Comparison of ENCODE assay signal across 14 mouse cellular contexts in genomic region chr4:147518981-147519380, GRCm38 (mm10). TPM values are rescaled to one million over a fixed set of nuclear protein-coding genes. Genes with fewer than 3 reads are reported as not detected.
DNase-seq lines count a peak whose midpoint lies in the region; ATAC-seq and TF ChIP-seq lines count a peak whose summit lies in the region.
"Had no signal": no experiment of that assay in that cellular context is flagged by ENCODE, and none has a peak within 500 bp of the region (broad histone marks: within the 10 kb centered on the region; RNA-seq: fewer than 3 reads in every experiment).

No protein-coding gene starts in this region.

- no peak overlapping the region for H3K27ac ChIP-seq in liver, postnatal 0 days (ENCODE audit: low read depth)
- no peak overlapping the region for H3K27ac ChIP-seq in liver, embryonic 12.5 days
- no peak overlapping the region for H3K27ac ChIP-seq in neural tube, embryonic 13.5 days (replicated peaks)

- DNase-seq in heart, adult 11 months = peak; percentile 91
- DNase-seq in heart, adult 18-20 months = no peak
- no peak for DNase-seq in liver, postnatal 0 days
- DNase-seq in c-Kit-positive CD71-positive TER-119-positive erythroid progenitor cells, embryonic 14.5 days (ENCODE audit: low spot score) = no peak
- DNase-seq in thymus, postnatal 4 days = no peak
- DNase-seq: adrenal gland, adult 8-10 months; cerebellum, adult 18-20 months; kidney, adult 8-10 months; layer of hippocampus, adult 9-11 months had no signal

- 59% methylated on average over 2 of the region's 2 CpGs for WGBS in liver, postnatal 0 days (ENCODE audit: insufficient replicate concordance)
- WGBS in liver, embryonic 12.5 days (ENCODE audit: insufficient replicate concordance) = 53% methylated on average over 2 of the region's 2 CpGs
- 68% methylated on average over 2 of the region's 2 CpGs for WGBS in neural tube, embryonic 13.5 days

- no peaks in the 10 kb centered on the region for H3K27me3 ChIP-seq in liver, postnatal 0 days (ENCODE audit: insufficient read depth, low read length)
- H3K27me3 ChIP-seq in liver, embryonic 12.5 days (replicated peaks) = no peaks in the 10 kb centered on the region
- no peaks in the 10 kb centered on the region for H3K27me3 ChIP-seq in neural tube, embryonic 13.5 days

- 0 out of 2 replicates have a peak, but pooled peaks have one; percentile 14 for ATAC-seq in liver, postnatal 0 days
- ATAC-seq in liver, embryonic 12.5 days = no peak
- peak; percentile 18; a peak in 1 of 4 replicates for ATAC-seq in hematopoietic stem cell, adult 5-6 weeks (replicated peaks in 1 of 2; ENCODE audit: insufficient read depth in 1 of 2, low FRiP score in 2 of 2, low TSS enrichment in 1 of 2, low read depth in 1 of 2, poor library complexity in 2 of 2, severe bottlenecking in 2 of 2)
- peak; percentile 47; the same call in 1 of the 2 replicates for ATAC-seq in neural tube, embryonic 13.5 days (ENCODE audit: low read depth)

- TF ChIP-seq EP300 in liver, postnatal 0 days (IDR thresholded peaks at IDR 0.05; ENCODE audit: low read depth) = no peak

- no peak overlapping the region for H3K4me2 ChIP-seq in liver, postnatal 0 days (ENCODE audit: low read depth, low read length)
- no peak overlapping the region for H3K4me2 ChIP-seq in liver, embryonic 12.5 days
- H3K4me2 ChIP-seq in neural tube, embryonic 13.5 days = no peak overlapping the region

- H3K4me1 ChIP-seq in liver, postnatal 0 days (ENCODE audit: insufficient read depth) = no peaks in the 10 kb centered on the region
- H3K4me1 ChIP-seq in liver, embryonic 12.5 days = no peaks in the 10 kb centered on the region
- no peaks in the 10 kb centered on the region for H3K4me1 ChIP-seq in neural tube, embryonic 13.5 days (replicated peaks)

- no peaks in the 10 kb centered on the region for H3K36me3 ChIP-seq in liver, postnatal 0 days (replicated peaks; ENCODE audit: insufficient read depth, low read length)
- H3K36me3 ChIP-seq in liver, embryonic 12.5 days = no peaks in the 10 kb centered on the region
- H3K36me3 ChIP-seq in neural tube, embryonic 13.5 days = no peaks in the 10 kb centered on the region

- TF ChIP-seq CTCF in liver, postnatal 0 days (IDR thresholded peaks at IDR 0.05; ENCODE audit: low read depth) = no peak

- no peak overlapping the region for H3K9ac ChIP-seq in liver, postnatal 0 days (replicated peaks)
- no peak overlapping the region for H3K9ac ChIP-seq in liver, embryonic 12.5 days
- no peak overlapping the region for H3K9ac ChIP-seq in neural tube, embryonic 13.5 days

- H3K9me3 ChIP-seq in liver, postnatal 0 days (ENCODE audit: low read length) = peaks cover 36% of the 10 kb centered on the region
- peaks cover 68% of the 10 kb centered on the region for H3K9me3 ChIP-seq in liver, embryonic 12.5 days (replicated peaks)
- H3K9me3 ChIP-seq in neural tube, embryonic 13.5 days = peaks cover 76% of the 10 kb centered on the region

- H3K4me3 ChIP-seq in liver, postnatal 0 days (ENCODE audit: low read depth, low read length) = no peak overlapping the region
- H3K4me3 ChIP-seq in liver, embryonic 12.5 days = no peak overlapping the region
- no peak overlapping the region for H3K4me3 ChIP-seq in neural tube, embryonic 13.5 days

RNA-seq across cellular contexts. Expression of gene Gm16503, which starts 21.0 kb away (rescaled TPM):
- under 1 TPM in 1 of 2 experiments, not detected in 1; 0.13 TPM for total RNA-seq in heart, adult 18-20 months (2021)
- 0.06 TPM in 1 of 2 replicates, not detected in the other for polyA plus RNA-seq in liver, postnatal 0 days (2015; fragmentation: Nextera tagmentation; extraction: Ambion mirVana)
- 0.14 and 0.20 TPM in 2 replicates for polyA plus RNA-seq in liver, embryonic 12.5 days (2016; fragmentation: Nextera tagmentation; extraction: Ambion mirVana)
- total RNA-seq in hematopoietic stem cell, adult 5-6 weeks (2017) = 2.8 and 4.3 TPM in 2 replicates
- polyA plus RNA-seq in neural tube, embryonic 13.5 days (2015; fragmentation: Nextera tagmentation; extraction: Ambion mirVana) = 0.61 and 0.64 TPM in 2 replicates
- total RNA-seq: liver, adult 2 months had no signal
- polyA plus RNA-seq: liver, adult 2 months had no signal

RNA-seq across cellular contexts. Expression of gene Zfp982, which starts 26.8 kb away (rescaled TPM):
- total RNA-seq in heart, adult 18-20 months (2021) = 10 to 100 TPM in 1 of 2 experiments, 1 to 10 TPM in 1; 8.7 to 10.3 TPM
- polyA plus RNA-seq in liver, postnatal 0 days (2015; fragmentation: Nextera tagmentation; extraction: Ambion mirVana) = 0.99 and 1.2 TPM in 2 replicates
- polyA plus RNA-seq in liver, embryonic 12.5 days (2016; fragmentation: Nextera tagmentation; extraction: Ambion mirVana) = 5.2 and 5.7 TPM in 2 replicates
- total RNA-seq in hematopoietic stem cell, adult 5-6 weeks (2017) = 26.9 and 32.5 TPM in 2 replicates
- 4.2 and 4.8 TPM in 2 replicates for polyA plus RNA-seq in neural tube, embryonic 13.5 days (2015; fragmentation: Nextera tagmentation; extraction: Ambion mirVana)

RNA-seq across cellular contexts. Expression of gene Zfp985, which starts 34.1 kb away (rescaled TPM):
- under 1 TPM; 0.26 to 0.67 TPM for total RNA-seq in heart, adult 18-20 months (2021)
- polyA plus RNA-seq in liver, postnatal 0 days (2015; fragmentation: Nextera tagmentation; extraction: Ambion mirVana) = 0.04 and 0.09 TPM in 2 replicates
- polyA plus RNA-seq in liver, embryonic 12.5 days (2016; fragmentation: Nextera tagmentation; extraction: Ambion mirVana) = 0.21 and 0.29 TPM in 2 replicates
- total RNA-seq in hematopoietic stem cell, adult 5-6 weeks (2017) = 0.60 and 1.1 TPM in 2 replicates
- polyA plus RNA-seq in neural tube, embryonic 13.5 days (2015; fragmentation: Nextera tagmentation; extraction: Ambion mirVana) = 0.14 and 0.18 TPM in 2 replicates
- total RNA-seq: liver, adult 2 months had no signal
- polyA plus RNA-seq: heart, embryonic 14.5 days; liver, adult 2 months had no signal
